11 mouse cellular contexts compared by ENCODE assay signal in the genomic region with DNA sequence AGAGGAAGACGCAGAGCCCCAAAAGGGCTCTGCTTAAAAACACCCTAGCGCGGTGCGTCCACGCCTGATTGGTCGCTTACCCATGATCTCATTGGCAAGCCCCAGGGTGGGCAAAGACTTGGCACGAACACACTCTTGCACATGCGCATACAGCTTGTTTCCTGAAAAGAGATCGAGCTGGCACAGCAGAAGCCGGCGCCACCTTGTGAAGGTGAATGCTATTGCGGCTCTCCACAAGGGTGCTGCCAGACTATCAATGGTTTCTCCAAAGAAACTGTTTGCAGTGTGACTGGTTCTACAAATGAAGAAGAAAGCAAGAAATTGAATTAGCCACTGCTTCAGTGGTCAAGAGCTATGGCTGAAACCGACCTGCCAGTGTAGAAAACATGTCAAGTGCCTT.
DNase-seq lines count a peak whose midpoint lies in the region; ATAC-seq and TF ChIP-seq lines count a peak whose summit lies in the region.
"Had no signal": no experiment of that assay in that cellular context is flagged by ENCODE, and none has a peak within 500 bp of the region (broad histone marks: within the 10 kb centered on the region; RNA-seq: fewer than 3 reads in every experiment).

No protein-coding gene starts in this region.

- peak; percentile 50 for TF ChIP-seq RAD21 in MEL (IDR thresholded peaks at IDR 0.05; ENCODE audit: low read depth, low read length)

- H3K36me3 ChIP-seq in heart, embryonic 10.5 days, result no peaks in the 10 kb centered on the region
- H3K36me3 ChIP-seq in liver, postnatal 0 days (replicated peaks; ENCODE audit: insufficient read depth, low read length), result no peaks in the 10 kb centered on the region
- H3K36me3 ChIP-seq in liver, embryonic 12.5 days, result no peaks in the 10 kb centered on the region
- no peaks in the 10 kb centered on the region for H3K36me3 ChIP-seq in MEL (ENCODE audit: control insufficient read depth in 1 of 2, insufficient read depth in 2 of 2, low read length in 2 of 2)
- H3K36me3 ChIP-seq: liver, embryonic 15.5 days; neural tube, embryonic 13.5 days had no signal

- no peaks in the 10 kb centered on the region for H3K27me3 ChIP-seq in heart, embryonic 10.5 days (ENCODE audit: insufficient read depth, poor library complexity, severe bottlenecking)
- H3K27me3 ChIP-seq in liver, postnatal 0 days (ENCODE audit: insufficient read depth, low read length), result no peaks in the 10 kb centered on the region
- H3K27me3 ChIP-seq in liver, embryonic 12.5 days (replicated peaks), result no peaks in the 10 kb centered on the region
- no peaks in the 10 kb centered on the region for H3K27me3 ChIP-seq in MEL (ENCODE audit: control insufficient read depth in 1 of 2, insufficient read depth in 2 of 2, low read length in 2 of 2)
- H3K27me3 ChIP-seq: liver, embryonic 15.5 days; neural tube, embryonic 13.5 days had no signal

- DNase-seq in heart, embryonic 10.5 days (ENCODE audit: low spot score), result peak; percentile 73
- no peak for DNase-seq in heart, adult 8-10 months (ENCODE audit: low spot score)
- no peak for DNase-seq in liver, postnatal 0 days
- DNase-seq in MEL (ENCODE audit: low read depth, low spot score), result peak; percentile 24
- DNase-seq in forelimb bud, embryonic 11.5 days (ENCODE audit: low read depth, low spot score), result peak; percentile 5
- no peak for DNase-seq in cerebellum, adult 11 months
- no peak for DNase-seq in neural tube, embryonic 10.5 days (ENCODE audit: extremely low spot score, low spot score)
- DNase-seq: gastrocnemius, postnatal 25 days had no signal

- peak; percentile 33 for TF ChIP-seq CTCF in liver, postnatal 0 days (IDR thresholded peaks at IDR 0.05; ENCODE audit: low read depth)
- peak in 2 of 3 experiments; percentile 53 to 61; a peak in 4 of 6 replicates for TF ChIP-seq CTCF in MEL (IDR thresholded peaks at IDR 0.05 in 2 of 3, conservative IDR thresholded peaks at IDR 0.05 in 1 of 3; ENCODE audit: control insufficient read depth in 1 of 3, insufficient read depth in 1 of 3, low read depth in 2 of 3, low read length in 3 of 3, poor library complexity in 1 of 3, severe bottlenecking in 1 of 3)

- ATAC-seq in liver, postnatal 0 days, result no peak
- ATAC-seq in liver, embryonic 12.5 days, result no peak

- TF ChIP-seq EP300 in liver, postnatal 0 days (IDR thresholded peaks at IDR 0.05; ENCODE audit: low read depth), result no peak
- no peak for TF ChIP-seq EP300 in MEL (IDR thresholded peaks at IDR 0.05; ENCODE audit: low read depth in 1 of 2, low read length in 2 of 2)

- 77% methylated on average over 13 of the region's 13 CpGs for WGBS in heart, embryonic 10.5 days
- whole genome bisulfite sequencing in liver, postnatal 0 days (ENCODE audit: insufficient replicate concordance), result 76% methylated on average over 13 of the region's 13 CpGs
- WGBS in liver, embryonic 12.5 days (ENCODE audit: insufficient replicate concordance), result 74% methylated on average over 13 of the region's 13 CpGs

- H3K4me2 ChIP-seq in liver, postnatal 0 days (ENCODE audit: low read depth, low read length), result no peak overlapping the region
- no peak overlapping the region for H3K4me2 ChIP-seq in liver, embryonic 12.5 days
- H3K4me2 ChIP-seq: liver, embryonic 15.5 days; neural tube, embryonic 13.5 days had no signal

- no peaks in the 10 kb centered on the region for H3K79me2 ChIP-seq in MEL (ENCODE audit: control insufficient read depth, insufficient read depth, low read length, poor library complexity)

- H3K4me3 ChIP-seq in heart, embryonic 10.5 days, result no peak overlapping the region
- H3K4me3 ChIP-seq in liver, postnatal 0 days (ENCODE audit: low read depth, low read length), result no peak overlapping the region
- H3K4me3 ChIP-seq in liver, embryonic 12.5 days, result no peak overlapping the region
- no peak overlapping the region for H3K4me3 ChIP-seq in MEL (ENCODE audit: control insufficient read depth in 1 of 2, insufficient read depth in 1 of 2, low read depth in 2 of 2, low read length in 2 of 2)
- H3K4me3 ChIP-seq: liver, embryonic 15.5 days; neural tube, embryonic 13.5 days had no signal

- no peak overlapping the region for H3K9ac ChIP-seq in liver, postnatal 0 days (replicated peaks)
- no peak overlapping the region for H3K9ac ChIP-seq in liver, embryonic 12.5 days
- H3K9ac ChIP-seq in MEL (ENCODE audit: control insufficient read depth, low read depth, low read length, poor library complexity, severe bottlenecking), result no peak overlapping the region
- H3K9ac ChIP-seq: liver, embryonic 15.5 days; neural tube, embryonic 13.5 days had no signal

- no peaks in the 10 kb centered on the region for H3K9me3 ChIP-seq in heart, embryonic 10.5 days
- H3K9me3 ChIP-seq in liver, postnatal 0 days (ENCODE audit: low read length), result no peaks in the 10 kb centered on the region
- H3K9me3 ChIP-seq in liver, embryonic 12.5 days (replicated peaks), result no peaks in the 10 kb centered on the region
- H3K9me3 ChIP-seq in MEL (replicated peaks; ENCODE audit: insufficient read depth, low read length), result no peaks in the 10 kb centered on the region
- H3K9me3 ChIP-seq: liver, embryonic 15.5 days; neural tube, embryonic 13.5 days had no signal

- no peak overlapping the region for H3K27ac ChIP-seq in heart, embryonic 10.5 days
- no peak overlapping the region for H3K27ac ChIP-seq in liver, postnatal 0 days (ENCODE audit: low read depth)
- H3K27ac ChIP-seq in liver, embryonic 12.5 days, result no peak overlapping the region
- no peak overlapping the region for H3K27ac ChIP-seq in MEL (ENCODE audit: control insufficient read depth, low read depth, low read length)
- H3K27ac ChIP-seq: liver, embryonic 15.5 days; neural tube, embryonic 13.5 days had no signal

- H3K4me1 ChIP-seq in heart, embryonic 10.5 days, result no peaks in the 10 kb centered on the region
- no peaks in the 10 kb centered on the region for H3K4me1 ChIP-seq in liver, postnatal 0 days (ENCODE audit: insufficient read depth)
- H3K4me1 ChIP-seq in liver, embryonic 12.5 days, result no peaks in the 10 kb centered on the region
- H3K4me1 ChIP-seq in MEL (ENCODE audit: control insufficient read depth in 1 of 2, insufficient read depth in 2 of 2, low read length in 2 of 2), result no peaks in the 10 kb centered on the region
- H3K4me1 ChIP-seq: liver, embryonic 15.5 days; neural tube, embryonic 13.5 days had no signal

- TF ChIP-seq POLR2A in MEL (IDR thresholded peaks at IDR 0.05; ENCODE audit: control insufficient read depth in 1 of 2, insufficient read depth in 1 of 2, low read depth in 1 of 2, low read length in 2 of 2, poor library complexity in 1 of 2), result no peak

TF ChIP-seq in MEL, 35 proteins besides CTCF, POLR2A, EP300 and RAD21:
- no peak for TF ChIP-seq MYC (IDR thresholded peaks at IDR 0.05; ENCODE audit: low read depth, low read length)
- TF ChIP-seq UBTF (IDR thresholded peaks at IDR 0.05; ENCODE audit: borderline replicate concordance, insufficient read depth, low read depth, low read length), result no peak
- no peak for TF ChIP-seq ZMIZ1 (IDR thresholded peaks at IDR 0.05; ENCODE audit: low read depth, low read length)
- TF ChIP-seq RCOR1 (IDR thresholded peaks at IDR 0.05; ENCODE audit: low read depth, low read length), result no peak
- TF ChIP-seq ZC3H11A (IDR thresholded peaks at IDR 0.05; ENCODE audit: low read depth, low read length), result peak; percentile 37
- no peak for TF ChIP-seq USF1 (IDR thresholded peaks at IDR 0.05; ENCODE audit: low read depth, low read length)
- TF ChIP-seq MYB (IDR thresholded peaks at IDR 0.05; ENCODE audit: low read depth, low read length), result no peak
- no peak for TF ChIP-seq MAZ (IDR thresholded peaks at IDR 0.05; ENCODE audit: low read depth, low read length)
- TF ChIP-seq NELFE (IDR thresholded peaks at IDR 0.05; ENCODE audit: low read depth, low read length), result no peak
- TF ChIP-seq SMC3 (IDR thresholded peaks at IDR 0.05; ENCODE audit: low read depth, low read length), result peak; percentile 63
- TF ChIP-seq MEF2A (IDR thresholded peaks at IDR 0.05; ENCODE audit: extremely low read depth, insufficient replicate concordance, low read depth, low read length, poor library complexity, severe bottlenecking), result no peak
- no peak for TF ChIP-seq ZKSCAN1 (IDR thresholded peaks at IDR 0.05; ENCODE audit: low read depth, low read length)
- no peak for TF ChIP-seq TBP (IDR thresholded peaks at IDR 0.05; ENCODE audit: low read depth, low read length)

Comparison
In these comparisons a context has a peak if more than half of its experiments do, and no peak if none do; other contexts are left out.
1. DNase-seq: peak in heart, embryonic 10.5 days (single experiment), MEL (single experiment) and forelimb bud, embryonic 11.5 days (single experiment); none in heart, adult 8-10 months (single experiment), liver, postnatal 0 days (single experiment), cerebellum, adult 11 months (single experiment) and neural tube, embryonic 10.5 days (single experiment).